Mouse (Mus musculus) lung, postnatal 25 days (tissue): ENCODE measurements around the gene Impg1.
"Not testable (repeated sequence)": the region's sequence is repeated elsewhere in the genome, so short reads cannot be mapped to it uniquely, and the experiment has no call there.

Experiments used
- DNase-seq: peaks from one replicate; pipeline ENCODE4 v3.0.0; 2022; ENCODE audit warnings: low spot score

Gene Impg1

DNA sequence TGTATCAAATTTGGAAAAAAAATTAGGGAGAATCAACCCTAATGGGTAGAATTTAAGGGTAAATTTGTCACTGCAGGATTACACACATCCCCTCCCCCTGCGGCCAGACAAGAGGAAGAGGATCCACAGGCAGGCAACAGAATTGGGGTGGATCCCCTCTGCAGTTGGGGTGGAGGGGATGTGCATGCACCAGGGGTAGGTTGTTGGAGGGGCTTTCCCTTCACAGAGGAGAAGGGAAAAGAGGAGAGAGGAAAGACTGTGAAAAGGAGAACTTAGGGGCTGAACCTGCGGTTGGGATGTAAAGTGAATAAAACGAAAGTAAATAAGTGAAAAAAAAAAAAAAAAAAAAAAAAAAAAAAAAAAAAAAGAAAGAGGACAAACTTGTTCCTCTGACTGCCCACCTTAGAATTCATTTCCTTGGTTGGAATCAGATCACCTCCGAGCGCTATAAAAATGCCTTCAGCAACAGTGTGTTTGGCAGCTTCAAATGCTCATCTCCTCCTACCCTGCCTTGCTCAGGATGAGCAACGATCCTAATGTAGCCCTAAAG, 120.8 kb downstream of the Impg1 start:
- DNase-seq: no peak

DNA sequence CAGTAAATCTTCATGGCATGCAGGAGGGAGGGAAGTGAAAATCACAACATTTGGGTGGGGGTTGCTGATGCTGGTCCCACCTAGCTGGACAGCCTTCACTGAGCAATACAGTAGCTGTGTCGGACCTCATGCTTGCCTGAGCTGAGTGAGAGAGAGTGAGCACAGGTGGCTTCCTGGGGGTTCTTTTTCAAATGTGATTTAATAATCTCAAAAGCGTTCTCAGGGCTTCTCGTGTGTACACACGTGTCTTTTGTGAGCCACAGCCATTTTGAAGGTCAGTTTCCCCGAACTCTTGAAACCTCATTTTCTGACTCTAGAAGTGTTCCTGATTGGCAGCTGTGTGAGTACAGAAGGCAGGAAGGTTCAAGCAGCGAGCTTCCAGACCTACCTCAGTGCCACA, 122.8 kb downstream of the Impg1 start:
- no peak for DNase-seq

- DNase-seq: no peak
Observed at GRCm38 (mm10) chr9:80341756-80342155, 123.5 kb downstream of the Impg1 start.

DNA sequence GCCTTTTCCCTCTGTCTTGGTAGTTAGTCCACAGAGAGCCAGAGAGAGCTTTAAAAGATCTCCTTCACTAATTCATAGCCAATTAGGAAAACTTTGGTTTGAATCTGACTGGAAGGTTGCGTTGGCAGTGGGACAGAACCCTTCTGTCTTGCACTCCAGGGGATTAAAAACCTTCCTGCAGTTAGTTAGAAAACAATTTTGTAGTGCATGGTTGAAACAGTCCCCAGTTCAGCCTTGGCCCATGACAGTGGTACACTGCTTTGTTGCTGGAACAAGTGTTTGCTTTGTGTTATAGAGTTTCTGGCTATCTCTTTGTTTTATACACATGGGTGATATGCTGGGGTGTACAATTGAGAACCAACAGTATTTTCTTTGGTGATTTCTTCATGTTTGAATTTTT, 124.4 kb downstream of the Impg1 start:
- DNase-seq: no peak

DNA sequence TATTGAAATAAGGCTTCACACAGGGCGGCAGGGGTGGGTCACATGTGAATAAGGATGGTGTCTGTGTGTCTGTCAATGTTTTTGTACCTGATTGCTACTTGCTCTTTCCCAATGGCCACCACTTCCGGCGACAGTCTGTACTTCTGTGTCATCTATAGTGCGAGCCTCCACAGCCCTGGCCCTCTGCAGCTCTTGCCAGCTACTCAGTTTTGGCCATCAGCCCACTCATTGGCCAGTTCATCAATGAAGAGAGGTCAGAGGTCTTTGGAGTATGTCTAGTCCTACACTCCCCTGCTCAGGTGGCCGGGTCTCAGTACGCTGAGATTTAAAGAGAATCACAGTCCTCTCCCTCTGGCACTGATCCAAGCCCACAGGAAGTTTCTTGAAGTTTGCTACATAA, 127.3 kb downstream of the Impg1 start:
- no peak for DNase-seq

- no peak for DNase-seq
Observed at GRCm38 (mm10) chr9:80335660-80336357, 129.5 kb downstream of the Impg1 start.

DNA sequence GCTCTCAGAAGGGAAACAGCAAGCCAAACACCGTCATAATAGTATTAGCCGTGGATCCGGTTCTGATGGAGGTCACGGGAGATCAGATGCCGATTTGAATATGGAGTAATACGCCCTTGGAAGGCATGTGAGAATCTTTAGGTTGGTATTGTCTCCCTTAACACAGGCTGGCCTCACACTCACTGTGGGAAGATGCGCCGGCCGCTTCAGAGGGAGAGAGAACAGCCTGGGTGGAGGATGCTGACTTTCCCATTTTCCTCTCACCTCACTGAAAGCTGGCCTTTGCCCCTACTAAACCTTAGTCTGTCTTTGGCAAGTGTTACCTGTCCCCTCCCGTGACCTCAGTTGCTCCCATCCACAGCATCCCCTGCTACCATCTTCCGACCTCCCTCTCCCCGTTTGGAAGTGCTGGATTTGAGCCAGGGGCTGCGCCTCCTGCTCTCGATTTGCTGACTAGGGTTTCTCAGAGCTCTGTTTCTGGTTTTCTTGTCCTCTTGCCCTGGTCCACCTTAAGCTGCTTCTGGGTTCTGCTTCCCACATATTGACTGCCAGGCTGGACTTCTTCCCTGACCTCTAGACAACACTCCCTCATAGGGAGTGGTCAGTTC, 131.2 kb downstream of the Impg1 start:
- DNase-seq: no peak

- no peak for DNase-seq
Observed at GRCm38 (mm10) chr9:80333466-80333865, 131.8 kb downstream of the Impg1 start.

DNA sequence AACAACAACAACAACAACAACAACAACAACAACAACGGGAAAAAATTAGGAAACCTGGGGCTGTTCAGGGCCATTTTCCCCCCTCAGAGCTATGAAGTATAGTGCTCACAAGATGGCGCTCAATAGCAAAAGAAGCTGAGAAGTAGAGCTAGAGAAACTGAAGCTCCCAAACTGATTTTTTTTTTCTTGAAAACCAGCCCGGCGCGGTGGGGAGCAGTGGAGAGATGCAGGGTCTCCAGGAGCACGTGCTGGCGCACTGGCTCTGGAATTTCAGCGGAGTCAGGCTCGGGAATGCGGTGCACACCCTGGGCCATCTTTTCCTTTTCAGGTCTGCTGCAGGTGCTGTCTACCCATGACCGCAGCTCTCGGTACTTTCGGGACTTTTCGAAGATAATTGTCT, 133.1 kb downstream of the Impg1 start:
- DNase-seq: peak; percentile 8

GRCm38 (mm10) chr9:80321051-80321887, 144.0 kb downstream of the Impg1 start:
- DNase-seq: not testable (repeated sequence)

GRCm38 (mm10) chr9:80318027-80318426, 147.3 kb downstream of the Impg1 start:
- DNase-seq: no peak

- no peak for DNase-seq
Observed at GRCm38 (mm10) chr9:80315922-80316321, 149.4 kb downstream of the Impg1 start.

DNA sequence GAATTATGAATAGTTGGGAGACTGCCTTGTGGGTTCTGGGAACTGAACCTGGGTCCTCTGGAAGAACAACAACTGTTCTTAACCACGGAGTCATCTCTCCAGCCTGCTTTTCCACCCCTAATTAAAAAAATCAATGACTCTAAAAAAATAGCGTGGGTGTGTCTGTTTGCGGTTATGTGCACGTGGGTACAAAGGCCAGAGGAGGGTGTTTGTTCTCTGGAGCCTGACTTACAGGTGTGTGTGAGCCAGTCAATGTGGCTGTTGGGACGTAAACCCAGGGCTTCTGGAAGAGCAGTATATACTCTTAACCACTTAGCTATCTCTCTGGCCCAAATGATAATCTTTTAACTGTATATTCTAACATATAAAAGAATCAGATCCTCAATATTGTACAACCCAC, 151.7 kb downstream of the Impg1 start:
- DNase-seq: no peak

- DNase-seq: no peak
Observed at GRCm38 (mm10) chr9:80307629-80308028, 157.7 kb downstream of the Impg1 start.

GRCm38 (mm10) chr9:80306853-80307252, 158.4 kb downstream of the Impg1 start:
- DNase-seq: no peak

- no peak for DNase-seq
Observed at GRCm38 (mm10) chr9:80306390-80306789, 158.9 kb downstream of the Impg1 start.

GRCm38 (mm10) chr9:80303518-80303917, 161.8 kb downstream of the Impg1 start:
- no peak for DNase-seq

DNA sequence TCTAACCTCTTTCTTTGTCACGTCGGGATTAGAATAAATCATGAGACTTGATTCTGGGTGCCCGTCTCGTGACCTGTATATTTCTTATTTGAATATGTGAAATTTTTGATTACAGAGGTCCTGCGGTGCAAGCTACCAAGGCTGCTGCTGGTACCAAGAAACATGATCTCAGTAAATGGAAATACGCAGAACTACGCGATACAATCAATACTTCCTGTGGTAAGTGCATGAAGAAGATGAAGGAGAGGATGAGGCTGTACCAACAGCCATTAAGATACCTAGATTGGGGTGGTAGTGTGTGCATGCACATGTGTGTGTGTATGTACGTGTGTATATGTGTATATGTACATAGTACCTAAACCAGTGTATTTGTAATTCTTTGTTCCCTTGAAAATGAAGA, 166.2 kb downstream of the Impg1 start:
- DNase-seq: no peak

DNA sequence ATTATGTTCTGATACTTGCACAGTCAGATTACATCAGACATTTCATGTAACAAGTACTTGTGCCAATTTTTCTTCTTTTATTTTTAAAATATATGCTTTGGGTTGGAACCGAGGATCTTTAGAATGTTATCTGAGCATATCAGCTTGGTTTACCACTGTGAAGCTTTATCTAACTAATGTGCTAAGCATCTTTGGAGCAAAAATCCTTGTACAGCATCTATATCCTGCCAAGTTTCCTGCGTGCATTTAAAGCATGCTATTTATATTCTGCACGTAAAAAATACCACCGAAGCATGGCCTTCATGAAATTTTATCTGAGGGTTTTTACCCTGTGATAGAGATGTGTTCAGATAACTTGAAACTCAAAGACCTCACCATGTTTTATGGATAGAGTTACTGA, 169.2 kb downstream of the Impg1 start:
- DNase-seq: no peak

DNA sequence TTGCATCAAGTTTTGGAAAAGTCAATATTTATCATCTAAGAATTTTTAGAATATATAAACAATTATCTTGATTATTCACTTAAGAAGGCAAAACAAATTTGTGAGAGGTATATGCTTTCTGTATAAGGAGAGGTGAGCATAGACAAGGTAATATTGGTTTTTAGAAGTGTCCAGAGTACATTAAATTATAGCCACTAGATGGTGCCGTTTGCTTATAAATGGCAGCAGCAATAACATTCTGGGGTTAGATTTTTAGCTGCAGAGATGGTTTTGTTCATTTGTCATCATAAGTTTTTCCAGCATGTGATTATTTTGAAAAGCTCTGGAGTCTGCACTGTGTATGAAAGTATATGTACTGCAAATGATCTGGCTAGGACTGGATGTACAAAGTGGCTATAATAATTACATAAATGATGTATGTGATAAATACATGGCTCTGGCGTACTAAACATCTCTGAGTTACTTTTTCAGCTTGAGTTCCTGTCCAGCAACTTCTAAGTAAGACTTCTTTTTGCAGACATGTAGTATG, 172.2 kb downstream of the Impg1 start:
- peak; percentile 13 for DNase-seq

GRCm38 (mm10) chr9:80286845-80287244, 178.4 kb downstream of the Impg1 start:
- no peak for DNase-seq

- no peak for DNase-seq
Observed at GRCm38 (mm10) chr9:80284539-80285174, 180.6 kb downstream of the Impg1 start.
